Mouse (Mus musculus) forebrain, embryonic 15.5 days (tissue): Measurements from ENCODE around the gene Gpr156. TPM values are rescaled to one million over a fixed set of nuclear protein-coding genes. Genes with fewer than 3 reads are reported as not detected.

Experiments
- ATAC-seq: fragments of 200-750 bp; cut with Nextera tagmentation; replicated peaks from 2 replicates; pipeline ENCODE4 v1.8.0; 2017; ENCODE audit warnings: mild to moderate bottlenecking, moderate TSS enrichment, moderate library complexity
- H3K27ac ChIP-seq: fragments of 300-500 bp; sonication (generic); replicated peaks from 2 replicates; pipeline ENCODE4 v1.5.1; 2015; ENCODE audit warnings: mild to moderate bottlenecking, inconsistent platforms
- H3K27me3 ChIP-seq: fragments of 300-500 bp; sonication (generic); 2 replicates; pipeline ENCODE4 v1.6.1; 2015; ENCODE audit warnings: inconsistent platforms
- H3K36me3 ChIP-seq: fragments of 300-500 bp; sonication (generic); 2 replicates; pipeline ENCODE4 v1.6.1; 2015; ENCODE audit warnings: mild to moderate bottlenecking, inconsistent platforms
- H3K4me1 ChIP-seq: fragments of 300-500 bp; sonication (generic); 2 replicates; pipeline ENCODE4 v1.6.1; 2015; ENCODE audit warnings: inconsistent platforms
- H3K4me2 ChIP-seq: fragments of 300-500 bp; sonication (generic); replicated peaks from 2 replicates; pipeline ENCODE4 v1.6.1; 2015; ENCODE audit warnings: mild to moderate bottlenecking, inconsistent platforms
- H3K4me3 ChIP-seq: fragments of 300-500 bp; sonication (generic); 2 replicates; pipeline ENCODE4 v1.5.1; 2015; ENCODE audit warnings: mild to moderate bottlenecking, inconsistent platforms
- H3K9ac ChIP-seq: fragments of 300-500 bp; sonication (generic); replicated peaks from 2 replicates; pipeline ENCODE4 v1.6.1; 2015; ENCODE audit warnings: mild to moderate bottlenecking, inconsistent platforms
- H3K9me3 ChIP-seq: fragments of 300-500 bp; sonication (generic); 2 replicates; pipeline ENCODE4 v1.6.1; 2016; ENCODE audit warnings: inconsistent platforms
- WGBS: fragments of 180-500 bp; shearing (Covaris S2); methylation state at CpG from one replicate; pipeline ENCODE4 v1.1.7; 2015; ENCODE audit warnings: mixed read lengths; 5-methylcytosine and 5-hydroxymethylcytosine counted together
- polyA plus RNA-seq: library from polyadenylated mRNA; unstranded; fragments of >200 nt; fragmentation: Nextera tagmentation; extraction: Ambion mirVana; gene quantifications from 2 replicates; pipeline ENCODE4 v1.2.1, GENCODE M21; 2015

The Gpr156 gene
- polyA plus RNA-seq, 1 experiment from 2014 or later, result 5.3 TPM

GRCm38 (mm10) chr16:37994647-37995046 is 78.4 kb downstream of the Gpr156 start:
- Histone ChIP-seq H3K36me3 (no peaks in the 10 kb centered on the region), H3K27me3 (no peaks in the 10 kb centered on the region), H3K9me3 (no peaks in the 10 kb centered on the region), H3K4me3 (no peak overlapping the region), H3K4me1 (peaks cover 26% of the 10 kb centered on the region), H3K27ac (no peak overlapping the region), H3K4me2 (no peak overlapping the region), H3K9ac (no peak overlapping the region)
- 16% methylated on average over 12 of the region's 12 CpGs for WGBS
- ATAC-seq, result no peak

GRCm38 (mm10) chr16:37997771-37998170 is 81.5 kb downstream of the Gpr156 start:
- Histone ChIP-seq H3K36me3 (no peaks in the 10 kb centered on the region), H3K27ac (no peak overlapping the region), H3K9ac (no peak overlapping the region), H3K9me3 (no peaks in the 10 kb centered on the region), H3K4me2 (no peak overlapping the region), H3K4me3 (no peak overlapping the region), H3K27me3 (no peaks in the 10 kb centered on the region), H3K4me1 (peaks cover 31% of the 10 kb centered on the region)
- no peak for ATAC-seq
- 75% methylated on average over 4 of the region's 4 CpGs for WGBS

GRCm38 (mm10) chr16:37999762-38000161 is 83.5 kb downstream of the Gpr156 start:
- no peaks in the 10 kb centered on the region for H3K36me3 ChIP-seq
- peaks cover 28% of the 10 kb centered on the region for H3K4me1 ChIP-seq
- 57% methylated on average over 1 of the region's 1 CpGs for WGBS
- ATAC-seq, result peak; percentile 39
- H3K4me2 ChIP-seq, result no peak overlapping the region
- H3K27ac ChIP-seq, result peak overlapping the region; percentile 75
- no peaks in the 10 kb centered on the region for H3K9me3 ChIP-seq
- H3K27me3 ChIP-seq, result no peaks in the 10 kb centered on the region
- H3K4me3 ChIP-seq, result no peak overlapping the region
- no peak overlapping the region for H3K9ac ChIP-seq

GRCm38 (mm10) chr16:38000178-38000577 is 83.9 kb downstream of the Gpr156 start:
- Histone ChIP-seq H3K4me1 (peaks cover 24% of the 10 kb centered on the region), H3K9me3 (no peaks in the 10 kb centered on the region), H3K4me3 (no peak overlapping the region), H3K9ac (no peak overlapping the region), H3K27me3 (no peaks in the 10 kb centered on the region), H3K4me2 (no peak overlapping the region), H3K36me3 (no peaks in the 10 kb centered on the region), H3K27ac (peak overlapping the region; percentile 75)
- ATAC-seq, result peak; percentile 69
- 4% methylated on average over 7 of the region's 7 CpGs for WGBS

GRCm38 (mm10) chr16:38001766-38002165 is 85.5 kb downstream of the Gpr156 start:
- 53% methylated on average over 2 of the region's 2 CpGs for WGBS
- H3K9ac ChIP-seq, result no peak overlapping the region
- H3K9me3 ChIP-seq, result no peaks in the 10 kb centered on the region
- H3K4me3 ChIP-seq, result no peak overlapping the region
- no peaks in the 10 kb centered on the region for H3K27me3 ChIP-seq
- H3K4me1 ChIP-seq, result peaks cover 24% of the 10 kb centered on the region
- H3K4me2 ChIP-seq, result no peak overlapping the region
- no peak overlapping the region for H3K27ac ChIP-seq
- no peaks in the 10 kb centered on the region for H3K36me3 ChIP-seq
- no peak for ATAC-seq

- Histone ChIP-seq H3K9me3 (no peaks in the 10 kb centered on the region), H3K4me1 (peaks cover 24% of the 10 kb centered on the region), H3K27me3 (no peaks in the 10 kb centered on the region), H3K36me3 (no peaks in the 10 kb centered on the region), H3K27ac (no peak overlapping the region), H3K9ac (no peak overlapping the region), H3K4me2 (no peak overlapping the region), H3K4me3 (no peak overlapping the region)
- no peak for ATAC-seq
- WGBS, result 89% methylated on average over 3 of the region's 3 CpGs
Measured at GRCm38 (mm10) chr16:38002485-38002884, 86.2 kb downstream of the Gpr156 start.

- 92% methylated on average over 17 of the region's 17 CpGs for WGBS
- no peak for ATAC-seq
- no peak overlapping the region for H3K27ac ChIP-seq
Measured at GRCm38 (mm10) chr16:38004486-38005020, 88.3 kb downstream of the Gpr156 start.

GRCm38 (mm10) chr16:38005471-38005870 is 89.2 kb downstream of the Gpr156 start:
- no peaks in the 10 kb centered on the region for H3K27me3 ChIP-seq
- no peaks in the 10 kb centered on the region for H3K9me3 ChIP-seq
- no peak overlapping the region for H3K9ac ChIP-seq
- H3K4me1 ChIP-seq, result peaks cover 13% of the 10 kb centered on the region; the same call in 1 of the 2 replicates
- no peaks in the 10 kb centered on the region for H3K36me3 ChIP-seq
- ATAC-seq, result no peak
- 94% methylated on average over 10 of the region's 10 CpGs for WGBS
- no peak overlapping the region for H3K4me2 ChIP-seq
- no peak overlapping the region for H3K4me3 ChIP-seq
- no peak overlapping the region for H3K27ac ChIP-seq

More at GRCm38 (mm10) chr16:38004486-38005020, 88.3 kb downstream of the Gpr156 start:
- no peak overlapping the region for H3K4me2 ChIP-seq
- peaks cover 22% of the 10 kb centered on the region for H3K4me1 ChIP-seq
- no peaks in the 10 kb centered on the region for H3K27me3 ChIP-seq
- H3K36me3 ChIP-seq, result no peaks in the 10 kb centered on the region
- no peak overlapping the region for H3K4me3 ChIP-seq
- no peaks in the 10 kb centered on the region for H3K9me3 ChIP-seq
- H3K9ac ChIP-seq, result no peak overlapping the region

- H3K36me3 ChIP-seq, result no peaks in the 10 kb centered on the region
- H3K4me3 ChIP-seq, result no peak overlapping the region
- WGBS, result 88% methylated on average over 5 of the region's 5 CpGs
- H3K4me1 ChIP-seq, result no peaks in the 10 kb centered on the region
- no peak for ATAC-seq
- H3K9me3 ChIP-seq, result no peaks in the 10 kb centered on the region
- no peak overlapping the region for H3K9ac ChIP-seq
- H3K27me3 ChIP-seq, result no peaks in the 10 kb centered on the region
- no peak overlapping the region for H3K27ac ChIP-seq
- no peak overlapping the region for H3K4me2 ChIP-seq
Measured at GRCm38 (mm10) chr16:38008371-38008770, 92.1 kb downstream of the Gpr156 start.

- WGBS, result 89% methylated on average over 14 of the region's 14 CpGs
- Histone ChIP-seq H3K36me3 (no peaks in the 10 kb centered on the region), H3K27ac (no peak overlapping the region), H3K9ac (no peak overlapping the region), H3K4me1 (no peaks in the 10 kb centered on the region), H3K4me2 (no peak overlapping the region), H3K4me3 (no peak overlapping the region), H3K27me3 (no peaks in the 10 kb centered on the region), H3K9me3 (no peaks in the 10 kb centered on the region)
- ATAC-seq, result no peak
Measured at GRCm38 (mm10) chr16:38009041-38009825, 92.9 kb downstream of the Gpr156 start.

GRCm38 (mm10) chr16:38011486-38011885 is 95.2 kb downstream of the Gpr156 start:
- Histone ChIP-seq H3K27me3 (no peaks in the 10 kb centered on the region), H3K9ac (no peak overlapping the region), H3K4me3 (no peak overlapping the region), H3K27ac (no peak overlapping the region), H3K9me3 (no peaks in the 10 kb centered on the region), H3K4me1 (no peaks in the 10 kb centered on the region), H3K36me3 (no peaks in the 10 kb centered on the region), H3K4me2 (no peak overlapping the region)
- 93% methylated on average over 13 of the region's 13 CpGs for WGBS
- ATAC-seq, result no peak

- Histone ChIP-seq H3K9me3 (no peaks in the 10 kb centered on the region), H3K27ac (no peak overlapping the region), H3K4me3 (no peak overlapping the region), H3K36me3 (no peaks in the 10 kb centered on the region), H3K9ac (no peak overlapping the region), H3K4me2 (no peak overlapping the region), H3K27me3 (no peaks in the 10 kb centered on the region), H3K4me1 (no peaks in the 10 kb centered on the region)
- WGBS, result 74% methylated on average over 5 of the region's 5 CpGs
- no peak for ATAC-seq
Measured at GRCm38 (mm10) chr16:38012382-38012781, 96.1 kb downstream of the Gpr156 start.
